Mouse (Mus musculus) liver, embryonic 14.5 days (tissue): ENCODE data around the gene Engase.

Experiments used
- CTCF ChIP-seq: IDR thresholded peaks from 2 replicates; pipeline ENCODE4 v1.5.1; 2016; ENCODE audit warnings: antibody characterized with exemption, low read depth, control low read depth
- EP300 ChIP-seq: IDR thresholded peaks from 2 replicates; pipeline ENCODE4 v1.6.1; 2016; ENCODE audit warnings: antibody characterized with exemption, low read depth

- TF ChIP-seq CTCF (no peak), EP300 (no peak)
Observed at GRCm38 (mm10) chr11:118427986-118428385, 48.6 kb upstream of the Engase start, which contains the start of gene C1qtnf1.
